Mouse (Mus musculus): ENCODE data around the gene Olfr399. TPM values are rescaled to one million over a fixed set of nuclear protein-coding genes. Genes with fewer than 3 reads are reported as not detected.

The Olfr399 gene
- polyA plus RNA-seq (2015; fragmentation: Nextera tagmentation; extraction: Ambion mirVana) = not detected in 2 replicates

GRCm38 (mm10) chr11:74056451-74056850 is at the start of gene Olfr399, which contains the start of gene Olfr139:
TSS of gene Olfr399 (minus strand) at chr11:74056615.
TSS of gene Olfr139 (minus strand) at chr11:74056551.
- no peak for ATAC-seq (replicated peaks; ENCODE audit: insufficient number of reproducible peaks, insufficient read depth, low FRiP score, low read depth)
- Histone ChIP-seq H3K9ac (no peak within 1 kb of the TSS), H3K4me2 (no peak within 1 kb of the TSS), H3K36me3 (no peaks in the 10 kb centered on the region), H3K27ac (no peak within 1 kb of the TSS), H3K4me3 (no peak within 1 kb of the TSS), H3K27me3 (no peaks in the 10 kb centered on the region), H3K9me3 (replicated peaks) (no peaks in the 10 kb centered on the region), H3K4me1 (replicated peaks) (no peaks in the 10 kb centered on the region)
- WGBS = 76% methylated on average over 2 of the region's 2 CpGs

- ATAC-seq (replicated peaks; ENCODE audit: insufficient number of reproducible peaks, insufficient read depth, low FRiP score, low read depth) = no peak
Measured at GRCm38 (mm10) chr11:74105066-74105465, 48.7 kb upstream of the Olfr399 start.

GRCm38 (mm10) chr11:74101507-74101906 is 45.1 kb upstream of the Olfr399 start:
- H3K4me1 ChIP-seq (replicated peaks) = no peaks in the 10 kb centered on the region
- no peak overlapping the region for H3K9ac ChIP-seq
- H3K4me3 ChIP-seq = no peak overlapping the region
- WGBS = 35% methylated on average over 2 of the region's 2 CpGs
- H3K27me3 ChIP-seq = no peaks in the 10 kb centered on the region
- no peaks in the 10 kb centered on the region for H3K36me3 ChIP-seq
- H3K27ac ChIP-seq = no peak overlapping the region
- ATAC-seq (replicated peaks; ENCODE audit: insufficient number of reproducible peaks, insufficient read depth, low FRiP score, low read depth) = no peak
- no peak overlapping the region for H3K4me2 ChIP-seq
- H3K9me3 ChIP-seq (replicated peaks) = no peaks in the 10 kb centered on the region

More at GRCm38 (mm10) chr11:74105066-74105465, 48.7 kb upstream of the Olfr399 start:
- WGBS = 27% methylated on average over 5 of the region's 5 CpGs
- Histone ChIP-seq H3K4me1 (replicated peaks) (no peaks in the 10 kb centered on the region), H3K9ac (no peak overlapping the region), H3K4me3 (no peak overlapping the region), H3K4me2 (no peak overlapping the region), H3K27me3 (no peaks in the 10 kb centered on the region), H3K9me3 (replicated peaks) (peaks cover 7% of the 10 kb centered on the region; the same call in 1 of the 2 replicates), H3K36me3 (no peaks in the 10 kb centered on the region), H3K27ac (no peak overlapping the region)

GRCm38 (mm10) chr11:74100724-74101123 is 44.3 kb upstream of the Olfr399 start:
- Histone ChIP-seq H3K4me2 (no peak overlapping the region), H3K9me3 (replicated peaks) (no peaks in the 10 kb centered on the region), H3K27me3 (no peaks in the 10 kb centered on the region), H3K9ac (no peak overlapping the region), H3K4me1 (replicated peaks) (no peaks in the 10 kb centered on the region), H3K4me3 (no peak overlapping the region), H3K27ac (no peak overlapping the region), H3K36me3 (no peaks in the 10 kb centered on the region)
- no peak for ATAC-seq (replicated peaks; ENCODE audit: insufficient number of reproducible peaks, insufficient read depth, low FRiP score, low read depth)
- WGBS = 61% methylated on average over 2 of the region's 2 CpGs

- H3K4me1 ChIP-seq (replicated peaks) = no peaks in the 10 kb centered on the region
- ATAC-seq (replicated peaks; ENCODE audit: insufficient number of reproducible peaks, insufficient read depth, low FRiP score, low read depth) = no peak
- no peak within 1 kb of the TSS for H3K27ac ChIP-seq
- no peak within 1 kb of the TSS for H3K4me2 ChIP-seq
- no peaks in the 10 kb centered on the region for H3K9me3 ChIP-seq (replicated peaks)
- WGBS = 87% methylated on average over 1 of the region's 1 CpGs
- no peaks in the 10 kb centered on the region for H3K27me3 ChIP-seq
- H3K4me3 ChIP-seq = no peak within 1 kb of the TSS
- no peaks in the 10 kb centered on the region for H3K36me3 ChIP-seq
- H3K9ac ChIP-seq = no peak within 1 kb of the TSS
Measured at GRCm38 (mm10) chr11:74069655-74070054, 13.2 kb upstream of the Olfr399 start, which contains the start of gene Zfp616. TSS of gene Zfp616 (plus strand) at chr11:74069955.

DNA sequence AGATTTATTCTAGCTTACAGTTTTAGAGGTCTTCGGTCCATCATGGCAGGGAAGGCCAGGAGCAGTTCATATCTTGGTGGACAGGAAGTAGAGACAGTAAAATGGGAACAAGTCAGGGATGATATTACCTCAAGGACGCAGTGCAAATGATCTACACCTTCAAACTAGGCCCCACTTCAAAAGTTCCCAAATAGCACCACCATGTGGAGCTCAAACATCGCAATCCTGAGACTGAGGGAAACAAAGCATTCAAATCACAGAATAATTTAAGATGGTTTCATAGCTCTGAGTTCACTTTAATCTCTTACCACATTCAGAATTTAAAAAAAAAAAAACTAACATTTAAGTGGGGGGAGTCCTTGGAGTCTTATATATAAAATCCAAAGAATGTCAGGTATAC is 5.1 kb downstream of the Olfr399 start:
- Histone ChIP-seq H3K4me3 (no peak overlapping the region), H3K4me1 (replicated peaks) (no peaks in the 10 kb centered on the region), H3K4me2 (no peak overlapping the region)

More for the DNA sequence above, 5.1 kb downstream of the Olfr399 start:
- Histone ChIP-seq H3K36me3 (no peaks in the 10 kb centered on the region), H3K9me3 (replicated peaks) (no peaks in the 10 kb centered on the region), H3K27ac (no peak overlapping the region), H3K9ac (no peak overlapping the region), H3K27me3 (no peaks in the 10 kb centered on the region)
- ATAC-seq (replicated peaks; ENCODE audit: insufficient number of reproducible peaks, insufficient read depth, low FRiP score, low read depth) = no peak
- WGBS = 54% methylated on average over 3 of the region's 3 CpGs

Other genes with a start within 250 kb of the Olfr399 start
- not detected in 2 replicates for gene Olfr392, start 239.6 kb downstream of the Olfr399 start, polyA plus RNA-seq (2015; fragmentation: Nextera tagmentation; extraction: Ambion mirVana)
- not detected in 2 replicates for gene Olfr393, start 205.2 kb downstream of the Olfr399 start, polyA plus RNA-seq (2015; fragmentation: Nextera tagmentation; extraction: Ambion mirVana)
- gene Olfr394, start 165.8 kb downstream of the Olfr399 start, polyA plus RNA-seq (2015; fragmentation: Nextera tagmentation; extraction: Ambion mirVana) = not detected in 2 replicates
- gene Olfr395, start 147.3 kb downstream of the Olfr399 start, polyA plus RNA-seq (2015; fragmentation: Nextera tagmentation; extraction: Ambion mirVana) = not detected in 2 replicates
- not detected in 2 replicates for gene Olfr23, start 119.9 kb downstream of the Olfr399 start, polyA plus RNA-seq (2015; fragmentation: Nextera tagmentation; extraction: Ambion mirVana)
- not detected in 2 replicates for gene Olfr397, start 95.8 kb downstream of the Olfr399 start, polyA plus RNA-seq (2015; fragmentation: Nextera tagmentation; extraction: Ambion mirVana)
- not detected in 2 replicates for gene Olfr398, start 66.2 kb downstream of the Olfr399 start, polyA plus RNA-seq (2015; fragmentation: Nextera tagmentation; extraction: Ambion mirVana)
- not detected in 2 replicates for gene Olfr139, start 64 bp downstream of the Olfr399 start, polyA plus RNA-seq (2015; fragmentation: Nextera tagmentation; extraction: Ambion mirVana)
- gene Zfp616, start 13.3 kb upstream of the Olfr399 start, polyA plus RNA-seq (2015; fragmentation: Nextera tagmentation; extraction: Ambion mirVana) = not detected in 2 replicates
- not detected in 2 replicates for gene Olfr401, start 57.1 kb upstream of the Olfr399 start, polyA plus RNA-seq (2015; fragmentation: Nextera tagmentation; extraction: Ambion mirVana)
- not detected in 2 replicates for gene Olfr402, start 96.9 kb upstream of the Olfr399 start, polyA plus RNA-seq (2015; fragmentation: Nextera tagmentation; extraction: Ambion mirVana)
- not detected in 2 replicates for gene Olfr403, start 129.6 kb upstream of the Olfr399 start, polyA plus RNA-seq (2015; fragmentation: Nextera tagmentation; extraction: Ambion mirVana)
- not detected in 2 replicates for gene Olfr43, start 154.8 kb upstream of the Olfr399 start, polyA plus RNA-seq (2015; fragmentation: Nextera tagmentation; extraction: Ambion mirVana)
- not detected in 2 replicates for gene Olfr406, start 203.2 kb upstream of the Olfr399 start, polyA plus RNA-seq (2015; fragmentation: Nextera tagmentation; extraction: Ambion mirVana)
- gene Olfr59, start 227.1 kb upstream of the Olfr399 start, polyA plus RNA-seq (2015; fragmentation: Nextera tagmentation; extraction: Ambion mirVana) = not detected in 2 replicates

All from heart, embryonic 15.5 days (tissue).